Mouse (Mus musculus) T-helper 17 cell (primary cell): Measurements from ENCODE around the gene Plin4.
"Not testable (repeated sequence)": the region's sequence is repeated elsewhere in the genome, so short reads cannot be mapped to it uniquely, and the experiment has no call there.

Experiments used
- in situ Hi-C, 2 experiments: fragments of 300-600 bp; cut with MboI, MseI; formaldehyde crosslinking; loops; 1 replicate in 1 of 2; 2 replicates in 1 of 2; pipeline ENCODE4 v1.15.1; 2025; ENCODE audit warnings: high pct_unique_total_duplicates in 2 of 2

Plin4 gene

DNA sequence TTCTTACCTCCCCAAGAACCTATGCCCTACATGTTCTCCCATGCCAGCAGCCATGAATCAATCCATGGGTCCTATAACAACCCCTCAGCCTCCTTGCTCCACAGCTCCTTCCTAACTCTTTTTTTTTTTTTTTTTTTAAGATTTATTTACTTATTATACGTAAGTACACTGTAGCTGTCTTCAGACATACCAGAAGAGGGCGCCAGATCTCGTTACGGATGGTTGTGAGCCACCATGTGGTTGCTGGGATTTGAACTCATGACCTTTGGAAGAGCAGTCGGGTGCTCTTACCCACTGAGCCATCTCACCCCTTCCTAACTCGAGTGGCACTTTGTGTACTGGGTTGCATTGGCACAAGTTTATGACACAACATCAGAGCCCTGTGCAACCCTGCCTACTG is 43.9 kb downstream of the Plin4 start:
- in situ Hi-C loops = not testable (repeated sequence)

DNA sequence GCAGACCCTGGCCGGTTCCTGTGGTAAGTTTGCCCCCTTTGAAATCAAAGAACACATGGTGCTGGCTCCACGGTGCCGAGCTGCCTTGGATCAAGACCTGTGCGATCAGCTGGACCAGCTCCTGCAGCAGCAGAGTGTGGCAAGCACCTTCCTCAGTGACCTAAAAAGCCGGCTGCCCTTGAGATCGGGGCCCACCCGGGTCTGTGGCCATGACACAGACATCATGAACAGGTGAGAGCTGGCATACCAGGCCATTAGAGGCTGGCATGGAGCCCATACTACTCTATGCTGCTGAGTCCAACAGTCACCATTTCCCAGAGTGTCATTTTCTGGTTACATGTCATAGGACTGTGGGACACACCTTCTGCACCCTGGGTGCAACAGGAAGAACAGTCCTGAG is 47.5 kb downstream of the Plin4 start:
- in situ Hi-C loops = no loop called here

DNA sequence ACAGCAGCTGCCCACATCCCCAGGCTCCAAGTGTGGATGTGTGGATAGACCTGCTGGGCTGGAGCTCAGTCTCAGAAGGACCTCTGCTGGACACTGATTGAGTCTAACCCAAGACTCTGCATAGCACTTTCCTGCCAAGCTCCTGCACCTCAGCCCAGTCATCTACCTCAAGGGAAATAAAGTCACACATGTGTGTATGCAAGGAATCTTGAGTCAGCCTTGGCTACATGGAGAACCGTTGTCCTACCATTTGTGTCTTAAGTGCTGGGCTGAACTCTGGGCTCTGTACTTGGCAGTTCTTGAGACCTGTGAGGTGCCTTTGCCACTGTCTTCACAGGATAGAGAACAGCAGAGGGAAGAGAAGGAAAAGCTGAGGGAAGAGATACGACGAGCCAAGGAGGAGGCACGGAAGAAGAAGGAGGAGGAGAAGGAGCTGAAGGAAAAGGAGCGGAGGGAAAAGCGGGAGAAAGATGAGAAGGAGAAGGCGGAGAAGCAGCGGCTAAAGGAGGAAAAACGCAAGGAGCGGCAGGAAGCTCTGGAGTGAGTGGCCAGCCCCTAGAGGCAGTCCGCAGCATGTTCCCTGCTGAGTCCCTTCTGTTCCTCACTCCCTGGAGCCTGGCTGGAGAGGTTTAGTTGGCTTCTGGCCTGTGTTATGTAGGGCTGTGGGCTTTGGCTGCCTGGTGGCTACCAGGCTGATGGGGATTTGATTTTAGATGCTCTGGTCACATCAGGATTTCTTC is 52.1 kb downstream of the Plin4 start:
- in situ Hi-C loops = no loop called here

GRCm38 (mm10) chr17:56055945-56056678 is 53.5 kb downstream of the Plin4 start:
- in situ Hi-C loops = no loop called here

DNA sequence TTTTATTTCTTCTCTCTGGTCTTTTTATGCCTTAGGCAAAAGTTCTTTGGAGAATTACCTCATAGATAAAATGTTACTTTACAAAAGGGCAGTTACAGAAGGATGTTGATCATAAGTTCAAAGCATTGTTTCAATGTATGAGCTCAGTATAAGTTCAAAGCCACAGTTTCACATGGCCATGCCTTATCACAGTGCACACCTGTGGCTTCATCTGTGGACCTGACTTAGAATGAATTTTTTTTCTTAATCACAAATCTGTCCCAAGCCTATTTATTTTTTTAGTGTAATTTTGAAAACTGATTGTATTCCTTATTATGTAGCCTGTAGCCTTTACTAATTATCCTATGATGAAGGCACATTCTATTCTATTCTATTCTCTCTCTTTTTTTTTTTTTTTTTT is 54.7 kb downstream of the Plin4 start:
- in situ Hi-C loops = no loop called here

DNA sequence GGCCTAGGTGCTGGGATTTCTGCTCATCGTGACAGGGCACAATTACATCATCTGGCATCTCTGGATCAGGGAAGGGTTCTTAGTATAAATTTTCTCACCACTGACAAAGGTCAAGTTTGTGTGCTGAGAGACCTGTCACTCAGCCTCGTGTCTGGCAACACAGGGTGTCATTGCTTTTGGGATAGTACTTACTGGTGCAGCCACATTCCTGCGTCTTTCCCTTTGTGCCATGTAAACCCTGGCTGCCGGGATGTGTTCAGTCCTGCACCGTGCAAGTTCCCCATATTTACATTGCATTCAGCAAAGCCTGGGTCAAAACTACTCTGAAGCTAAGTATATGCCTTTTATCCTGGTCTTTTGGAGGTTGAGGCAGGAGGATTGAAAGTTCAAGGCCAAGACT is 58.2 kb downstream of the Plin4 start:
- in situ Hi-C loops = no loop called here
